Mouse (Mus musculus): Measurements from ENCODE around the gene Arf1. TPM values are rescaled to one million over a fixed set of nuclear protein-coding genes. Genes with fewer than 3 reads are reported as not detected.
A peak's percentile ranks its signal among the peaks of the same experiment; 100 is the strongest.

Gene Arf1
- polyA plus RNA-seq, 1 experiment from 2014 or later: 686 TPM

GRCm38 (mm10) chr11:59230144-59230760 lies 2.2 kb upstream of the Arf1 start:
- 16% methylated on average over 7 of the region's 7 CpGs for WGBS
- ATAC-seq: no peak
- no peak overlapping the region for H3K4me2 ChIP-seq (ENCODE audit: low read length)

GRCm38 (mm10) chr11:59227604-59228121 lies 407 bp downstream of the Arf1 start:
- H3K9ac ChIP-seq (ENCODE audit: low read depth, low read length): peak overlapping the region; percentile 90
- peaks cover 33% of the 10 kb centered on the region for H3K4me1 ChIP-seq (ENCODE audit: control insufficient read depth, insufficient read depth, low read depth, low read length)
- peak; percentile 82 for ATAC-seq
- peak overlapping the region; percentile 77 for H3K4me3 ChIP-seq (ENCODE audit: low read length)
- no peaks in the 10 kb centered on the region for H3K9me3 ChIP-seq (ENCODE audit: control insufficient read depth, low read length)
- no peaks in the 10 kb centered on the region for H3K36me3 ChIP-seq (ENCODE audit: control insufficient read depth, insufficient read depth, low read length)
- peak overlapping the region; percentile 91 for H3K27ac ChIP-seq (ENCODE audit: low read depth, low read length)
- H3K27me3 ChIP-seq (replicated peaks; ENCODE audit: control insufficient read depth, insufficient read depth, low read length): no peaks in the 10 kb centered on the region
- peak overlapping the region; percentile 78 for H3K4me2 ChIP-seq (ENCODE audit: low read length)
- under 1% methylated on average over 38 of the region's 51 CpGs for WGBS

More at GRCm38 (mm10) chr11:59230144-59230760, 2.2 kb upstream of the Arf1 start:
- no peaks in the 10 kb centered on the region for H3K36me3 ChIP-seq (ENCODE audit: control insufficient read depth, insufficient read depth, low read length)
- peaks cover 19% of the 10 kb centered on the region for H3K4me1 ChIP-seq (ENCODE audit: control insufficient read depth, insufficient read depth, low read depth, low read length)
- H3K9ac ChIP-seq (ENCODE audit: low read depth, low read length): peak overlapping the region; percentile 19; the same call in 1 of the 2 replicates
- H3K9me3 ChIP-seq (ENCODE audit: control insufficient read depth, low read length): no peaks in the 10 kb centered on the region
- no peak overlapping the region for H3K4me3 ChIP-seq (ENCODE audit: low read length)
- H3K27me3 ChIP-seq (replicated peaks; ENCODE audit: control insufficient read depth, insufficient read depth, low read length): no peaks in the 10 kb centered on the region
- no peak overlapping the region for H3K27ac ChIP-seq (ENCODE audit: low read depth, low read length)

GRCm38 (mm10) chr11:59226787-59227603 lies 1.1 kb downstream of the Arf1 start:
- peak overlapping the region; percentile 90 for H3K9ac ChIP-seq (ENCODE audit: low read depth, low read length)
- H3K9me3 ChIP-seq (ENCODE audit: control insufficient read depth, low read length): no peaks in the 10 kb centered on the region
- H3K27me3 ChIP-seq (replicated peaks; ENCODE audit: control insufficient read depth, insufficient read depth, low read length): no peaks in the 10 kb centered on the region
- peaks cover 36% of the 10 kb centered on the region for H3K4me1 ChIP-seq (ENCODE audit: control insufficient read depth, insufficient read depth, low read depth, low read length)
- peak overlapping the region; percentile 78 for H3K4me2 ChIP-seq (ENCODE audit: low read length)
- peak overlapping the region; percentile 91 for H3K27ac ChIP-seq (ENCODE audit: low read depth, low read length)
- H3K36me3 ChIP-seq (ENCODE audit: control insufficient read depth, insufficient read depth, low read length): no peaks in the 10 kb centered on the region
- peak overlapping the region; percentile 77 for H3K4me3 ChIP-seq (ENCODE audit: low read length)
- ATAC-seq: no peak
- 5% methylated on average over 21 of the region's 21 CpGs for WGBS

- Histone ChIP-seq H3K9me3 (ENCODE audit: control insufficient read depth, low read length) (no peaks in the 10 kb centered on the region), H3K4me2 (ENCODE audit: low read length) (peak overlapping the region; percentile 78), H3K27ac (ENCODE audit: low read depth, low read length) (no peak overlapping the region; the same call in 1 of the 2 replicates), H3K4me3 (ENCODE audit: low read length) (peak overlapping the region; percentile 77), H3K9ac (ENCODE audit: low read depth, low read length) (peak overlapping the region; percentile 90; the same call in 1 of the 2 replicates), H3K36me3 (ENCODE audit: control insufficient read depth, insufficient read depth, low read length) (no peaks in the 10 kb centered on the region), H3K4me1 (ENCODE audit: control insufficient read depth, insufficient read depth, low read depth, low read length) (peaks cover 37% of the 10 kb centered on the region), H3K27me3 (replicated peaks; ENCODE audit: control insufficient read depth, insufficient read depth, low read length) (no peaks in the 10 kb centered on the region)
- WGBS: 49% methylated on average over 3 of the region's 3 CpGs
- no peak for ATAC-seq
Measured at GRCm38 (mm10) chr11:59226251-59226650, 1.8 kb downstream of the Arf1 start.

- peaks cover 37% of the 10 kb centered on the region for H3K4me1 ChIP-seq (ENCODE audit: control insufficient read depth, insufficient read depth, low read depth, low read length)
- no peaks in the 10 kb centered on the region for H3K9me3 ChIP-seq (ENCODE audit: control insufficient read depth, low read length)
- 80% methylated on average over 2 of the region's 2 CpGs for WGBS
- ATAC-seq: no peak
- H3K27ac ChIP-seq (ENCODE audit: low read depth, low read length): no peak overlapping the region
- no peak overlapping the region for H3K9ac ChIP-seq (ENCODE audit: low read depth, low read length)
- H3K4me3 ChIP-seq (ENCODE audit: low read length): no peak overlapping the region
- no peaks in the 10 kb centered on the region for H3K27me3 ChIP-seq (replicated peaks; ENCODE audit: control insufficient read depth, insufficient read depth, low read length)
- no peaks in the 10 kb centered on the region for H3K36me3 ChIP-seq (ENCODE audit: control insufficient read depth, insufficient read depth, low read length)
- peak overlapping the region; percentile 13; the same call in 1 of the 2 replicates for H3K4me2 ChIP-seq (ENCODE audit: low read length)
Measured at GRCm38 (mm10) chr11:59225167-59225566, 2.9 kb downstream of the Arf1 start.

- H3K9ac ChIP-seq (ENCODE audit: low read depth, low read length): no peak overlapping the region
- no peaks in the 10 kb centered on the region for H3K27me3 ChIP-seq (replicated peaks; ENCODE audit: control insufficient read depth, insufficient read depth, low read length)
- H3K4me2 ChIP-seq (ENCODE audit: low read length): no peak overlapping the region
- no peak overlapping the region for H3K4me3 ChIP-seq (ENCODE audit: low read length)
- no peak overlapping the region for H3K27ac ChIP-seq (ENCODE audit: low read depth, low read length)
- no peak for ATAC-seq
- H3K9me3 ChIP-seq (ENCODE audit: control insufficient read depth, low read length): no peaks in the 10 kb centered on the region
- no peaks in the 10 kb centered on the region for H3K36me3 ChIP-seq (ENCODE audit: control insufficient read depth, insufficient read depth, low read length)
- peaks cover 37% of the 10 kb centered on the region for H3K4me1 ChIP-seq (ENCODE audit: control insufficient read depth, insufficient read depth, low read depth, low read length)
- WGBS: 67% methylated on average over 2 of the region's 2 CpGs
Measured at GRCm38 (mm10) chr11:59224470-59224869, 3.6 kb downstream of the Arf1 start.

- Histone ChIP-seq H3K27ac (ENCODE audit: low read depth, low read length) (no peak overlapping the region), H3K4me3 (ENCODE audit: low read length) (no peak overlapping the region), H3K9ac (ENCODE audit: low read depth, low read length) (no peak overlapping the region), H3K4me2 (ENCODE audit: low read length) (no peak overlapping the region), H3K9me3 (ENCODE audit: control insufficient read depth, low read length) (no peaks in the 10 kb centered on the region), H3K4me1 (ENCODE audit: control insufficient read depth, insufficient read depth, low read depth, low read length) (peaks cover 37% of the 10 kb centered on the region), H3K36me3 (ENCODE audit: control insufficient read depth, insufficient read depth, low read length) (no peaks in the 10 kb centered on the region), H3K27me3 (replicated peaks; ENCODE audit: control insufficient read depth, insufficient read depth, low read length) (no peaks in the 10 kb centered on the region)
- ATAC-seq: no peak
- WGBS: 94% methylated on average over 3 of the region's 3 CpGs
Measured at GRCm38 (mm10) chr11:59224025-59224424, 4.0 kb downstream of the Arf1 start.

- H3K4me1 ChIP-seq (ENCODE audit: control insufficient read depth, insufficient read depth, low read depth, low read length): peaks cover 35% of the 10 kb centered on the region
- 92% methylated on average over 4 of the region's 4 CpGs for WGBS
- no peak overlapping the region for H3K27ac ChIP-seq (ENCODE audit: low read depth, low read length)
- H3K9me3 ChIP-seq (ENCODE audit: control insufficient read depth, low read length): no peaks in the 10 kb centered on the region
- no peak for ATAC-seq
- no peaks in the 10 kb centered on the region for H3K36me3 ChIP-seq (ENCODE audit: control insufficient read depth, insufficient read depth, low read length)
- no peak overlapping the region for H3K4me3 ChIP-seq (ENCODE audit: low read length)
- H3K9ac ChIP-seq (ENCODE audit: low read depth, low read length): no peak overlapping the region
- H3K27me3 ChIP-seq (replicated peaks; ENCODE audit: control insufficient read depth, insufficient read depth, low read length): no peaks in the 10 kb centered on the region
- no peak overlapping the region for H3K4me2 ChIP-seq (ENCODE audit: low read length)
Measured at GRCm38 (mm10) chr11:59222306-59222705, 5.8 kb downstream of the Arf1 start.

GRCm38 (mm10) chr11:59221604-59222003 lies 6.5 kb downstream of the Arf1 start:
- Histone ChIP-seq H3K4me3 (ENCODE audit: low read length) (no peak overlapping the region), H3K4me1 (ENCODE audit: control insufficient read depth, insufficient read depth, low read depth, low read length) (peaks cover 32% of the 10 kb centered on the region), H3K27ac (ENCODE audit: low read depth, low read length) (no peak overlapping the region), H3K27me3 (replicated peaks; ENCODE audit: control insufficient read depth, insufficient read depth, low read length) (no peaks in the 10 kb centered on the region), H3K4me2 (ENCODE audit: low read length) (no peak overlapping the region), H3K9ac (ENCODE audit: low read depth, low read length) (no peak overlapping the region), H3K36me3 (ENCODE audit: control insufficient read depth, insufficient read depth, low read length) (no peaks in the 10 kb centered on the region), H3K9me3 (ENCODE audit: control insufficient read depth, low read length) (no peaks in the 10 kb centered on the region)
- ATAC-seq: no peak

Data from hindbrain, embryonic 16.5 days (tissue).